Mouse (Mus musculus) heart, postnatal 10 days (tissue): ENCODE data around the gene Tmub1. TPM values are rescaled to one million over a fixed set of nuclear protein-coding genes. Genes with fewer than 3 reads are reported as not detected.

ENCODE experiments used
- DNase-seq, 2 experiments: peaks; one replicate each; pipeline ENCODE4 v3.0.0; 2021
- intact Hi-C: fragments of 180-260 bp; cut with DNase I; formaldehyde crosslinking; loops from one replicate; pipeline ENCODE4 v1.15.1; 2025
- total RNA-seq, 2 experiments: library from RNA; stranded (reverse); gene quantifications; 2 replicates each; pipeline ENCODE4 v1.2.3; 2021

Gene Tmub1
- total RNA-seq, 2 experiments from 2014 or later, result 9.6 to 10.7 TPM

DNA sequence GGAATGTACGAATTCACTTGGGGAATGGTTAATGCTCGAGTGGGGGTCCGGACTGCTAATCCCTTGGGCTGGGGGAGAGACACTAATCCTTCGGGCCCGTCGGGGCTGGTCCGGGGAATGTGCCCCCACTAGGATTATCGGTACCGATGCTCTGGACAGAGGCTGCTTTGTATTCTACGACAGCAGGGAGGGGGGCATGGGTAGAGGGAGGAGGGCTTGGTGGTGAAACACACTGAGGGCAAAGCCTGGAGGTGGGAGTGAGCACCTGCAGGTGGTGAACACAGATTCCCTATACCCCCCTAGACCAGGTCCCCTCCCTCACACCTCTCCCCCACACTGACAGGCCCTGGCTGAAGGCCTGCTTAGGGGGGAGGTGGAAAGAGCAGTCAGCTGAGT, 21.6 kb downstream of the Tmub1 start:
- no peak for DNase-seq
- intact Hi-C loops, result loop anchor here (2.0 kb wide), 2 partner anchors 19 to 45 kb away; partner anchors contain the start of gene Fastk

DNA sequence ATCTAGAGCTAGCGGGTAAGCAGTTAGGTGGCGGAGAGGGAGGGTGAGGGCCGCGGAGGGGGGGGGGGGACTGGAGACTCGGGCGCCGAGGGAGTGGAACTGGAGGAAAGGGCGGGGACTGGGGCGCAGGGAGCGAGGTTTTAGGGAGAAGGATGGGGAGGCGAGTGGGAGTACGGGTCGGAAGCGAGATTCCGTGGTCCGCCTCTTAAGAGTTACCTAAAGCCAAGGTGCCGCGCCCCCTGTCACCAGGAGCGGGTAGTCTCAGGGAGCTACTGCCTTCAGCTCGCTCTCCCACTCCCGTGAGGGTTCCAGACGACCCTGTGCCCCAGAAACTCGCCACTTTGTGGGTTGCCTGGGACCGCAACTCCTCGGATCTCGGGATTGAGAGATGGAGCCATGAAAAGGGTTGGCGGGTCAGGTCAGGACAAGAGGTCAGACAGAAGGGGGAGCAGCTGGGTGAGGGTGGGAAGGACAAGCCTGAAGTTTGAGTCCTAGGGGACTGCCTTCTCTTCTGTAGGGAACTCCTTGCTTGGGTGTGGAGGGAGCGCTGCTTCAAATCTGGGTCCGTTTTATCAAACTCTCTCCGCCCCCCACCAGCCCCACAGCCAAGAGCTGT, 22.1 kb downstream of the Tmub1 start:
- no peak for DNase-seq
- intact Hi-C loops, result loop anchor here (2.0 kb wide), 3 partner anchors 19 to 45 kb away; partner anchors contain the start of genes Agap3 and Fastk

DNA sequence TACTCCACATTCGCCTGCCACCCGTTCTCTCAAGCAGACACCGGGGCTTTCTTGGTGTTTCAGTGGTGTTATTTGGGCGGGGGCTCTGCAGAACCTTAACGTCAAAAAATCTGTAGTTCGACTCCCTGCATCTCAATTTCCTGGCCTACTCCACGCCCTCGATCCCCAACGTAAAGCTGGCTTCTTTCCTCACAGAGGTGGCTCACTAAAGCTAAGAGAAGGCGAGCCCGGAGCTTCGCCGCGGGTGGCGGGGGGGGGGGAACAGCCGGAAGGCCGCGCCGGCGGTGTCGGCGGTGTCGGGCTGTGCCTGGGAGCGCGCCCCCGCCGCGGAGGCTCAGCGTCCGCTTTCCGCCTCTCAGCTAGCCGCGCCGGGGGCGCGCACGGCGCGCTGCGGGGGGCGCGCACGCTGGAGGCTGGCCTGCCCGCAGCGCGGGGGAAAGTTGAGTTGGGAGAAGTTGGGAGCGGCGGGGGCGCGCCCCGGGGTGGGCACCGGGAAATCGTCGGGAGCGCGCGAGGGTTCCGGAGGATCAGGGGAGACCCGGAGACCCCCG, 22.7 kb downstream of the Tmub1 start:
- DNase-seq, result peak; percentile 89 to 90
- intact Hi-C loops, result loop anchor here (2.0 kb wide), 1 partner anchor 28 kb away; the partner anchor contains the start of gene Agap3

DNA sequence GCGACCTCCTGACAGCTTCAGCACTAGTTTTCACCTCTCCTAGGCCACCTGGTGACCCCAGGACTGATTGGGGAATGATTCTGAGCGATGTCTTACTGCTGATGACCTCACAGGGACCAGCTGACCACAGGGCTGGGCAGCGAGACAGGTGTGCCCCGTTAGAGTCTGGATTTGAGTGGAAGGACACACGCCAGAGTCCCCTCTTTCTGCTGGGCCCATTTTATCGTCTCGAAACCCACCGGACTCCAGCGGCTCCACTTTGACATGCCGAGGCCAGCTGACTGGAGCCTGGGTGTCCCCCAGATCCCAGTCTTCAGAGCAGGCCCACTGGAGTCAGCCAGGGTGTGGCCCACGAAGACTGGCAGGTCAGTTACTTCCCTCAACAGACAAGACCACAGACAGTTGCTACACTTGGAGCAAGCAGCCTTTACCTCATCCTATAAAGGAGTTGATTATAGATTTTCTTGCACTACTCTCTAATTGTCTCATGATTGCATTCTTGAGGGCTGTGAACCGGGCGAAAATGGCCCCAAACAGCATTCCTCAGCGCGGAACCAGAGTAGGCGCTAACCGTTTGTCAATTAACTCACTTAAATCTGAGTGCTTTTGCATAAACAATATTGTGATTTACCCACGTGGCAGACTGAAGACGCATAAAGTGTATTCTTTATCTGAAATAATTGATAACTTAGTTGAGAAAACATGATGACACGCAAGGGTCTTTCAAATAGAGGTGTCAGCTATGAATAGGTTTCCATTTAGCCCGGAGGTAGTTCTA, 23.5 kb downstream of the Tmub1 start:
- DNase-seq, result no peak
- intact Hi-C loops, result loop anchor here (2.0 kb wide), 1 partner anchor 29 kb away; the partner anchor contains the start of gene Agap3

DNA sequence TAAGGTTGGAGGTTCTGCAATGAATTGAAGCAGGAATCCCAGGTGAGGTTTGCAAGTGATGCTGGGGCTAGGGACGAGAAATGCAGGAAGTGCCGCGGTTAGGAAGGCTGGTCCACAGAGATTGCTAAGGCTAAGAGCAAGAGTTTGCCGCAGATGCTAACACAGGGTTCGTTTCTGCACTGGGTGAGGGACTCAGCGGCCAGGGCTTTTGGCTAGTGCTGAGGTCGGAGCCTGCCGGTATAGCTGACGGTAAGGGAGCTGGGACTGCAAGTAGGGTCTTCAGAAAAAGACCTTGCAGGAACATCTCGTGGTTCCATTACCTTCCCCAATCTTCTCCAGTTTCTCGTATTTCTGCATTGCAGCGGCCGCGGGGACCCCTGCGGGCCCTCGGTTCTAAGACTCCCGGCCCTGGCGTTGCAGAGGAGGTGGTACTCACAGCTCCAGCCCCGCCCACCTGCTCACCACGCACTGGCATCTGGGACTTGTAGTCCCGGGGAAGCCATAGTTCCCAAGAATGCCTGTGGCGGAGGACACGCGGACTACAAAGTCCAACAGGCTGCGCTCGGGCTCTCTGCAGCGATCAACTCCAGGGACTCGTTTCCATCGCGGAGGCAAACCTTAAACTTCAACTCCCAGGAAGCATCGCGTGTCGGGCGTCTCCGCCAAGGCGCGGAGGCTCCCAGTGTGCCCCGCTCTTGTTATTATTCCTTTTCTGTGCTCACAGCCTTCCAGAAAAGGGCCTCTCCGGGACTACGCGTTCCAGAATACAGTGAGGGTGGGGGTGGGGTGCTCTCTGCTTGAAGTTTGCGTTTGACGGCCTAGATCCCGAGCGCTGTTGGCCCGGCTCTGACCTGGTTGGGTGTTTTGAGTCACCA, 24.3 kb downstream of the Tmub1 start, which contains the start of the genes Cdk5 and Slc4a2:
Gene Cdk5, minus strand, starts transcription at position 402 of the 875 bp plus-strand sequence.
Gene Slc4a2, plus strand, starts transcription at position 709 of the 875 bp plus-strand sequence.
- intact Hi-C loops, result loop anchor here (2.0 kb wide), 2 partner anchors 29 kb away; partner anchors contain the start of gene Agap3
- peak; percentile 99 for DNase-seq

DNA sequence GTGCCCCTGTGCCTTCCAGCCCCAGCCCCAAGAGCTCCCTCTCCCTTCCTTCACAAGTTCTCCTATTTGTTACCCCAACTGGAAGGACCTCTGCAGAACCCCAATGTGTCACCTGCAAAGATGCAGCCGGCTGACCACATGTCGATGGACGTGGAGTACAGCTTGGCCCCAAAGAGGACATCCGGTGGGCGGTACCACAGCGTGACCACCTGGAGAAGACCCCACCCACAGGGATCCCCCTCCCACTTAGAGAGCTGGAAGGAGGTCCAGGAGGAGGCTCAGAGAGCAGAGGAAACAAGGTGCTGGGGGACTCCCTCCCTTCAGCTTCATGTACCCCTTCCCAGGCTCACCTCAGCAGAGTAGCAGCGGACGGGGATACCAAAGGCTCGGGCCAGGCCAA, 27.3 kb downstream of the Tmub1 start:
- intact Hi-C loops, result no loop called here
- no peak for DNase-seq

DNA sequence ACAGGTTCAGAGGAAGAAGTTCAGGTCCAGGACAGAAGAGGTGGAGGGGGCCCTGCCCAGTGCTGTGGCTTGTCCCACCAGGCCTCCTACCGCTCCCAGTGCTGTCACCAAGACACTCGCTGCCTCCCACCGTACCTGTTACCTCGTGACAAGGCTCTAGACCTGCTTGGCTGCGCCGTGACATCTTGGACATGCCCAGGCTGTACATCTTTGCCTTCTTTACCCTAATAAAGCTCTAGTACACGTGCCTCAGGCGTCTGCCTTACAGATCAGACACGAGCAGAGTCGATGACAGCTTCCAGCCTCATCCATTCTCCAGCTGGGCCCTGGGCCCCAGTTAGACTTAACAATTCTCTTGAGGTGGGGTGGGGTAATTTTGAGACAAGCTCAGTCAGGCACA, 30.1 kb downstream of the Tmub1 start:
- DNase-seq, result no peak
- intact Hi-C loops, result loop anchor here (2.0 kb wide), 1 partner anchor 53 kb away; no protein-coding TSS in a partner anchor

DNA sequence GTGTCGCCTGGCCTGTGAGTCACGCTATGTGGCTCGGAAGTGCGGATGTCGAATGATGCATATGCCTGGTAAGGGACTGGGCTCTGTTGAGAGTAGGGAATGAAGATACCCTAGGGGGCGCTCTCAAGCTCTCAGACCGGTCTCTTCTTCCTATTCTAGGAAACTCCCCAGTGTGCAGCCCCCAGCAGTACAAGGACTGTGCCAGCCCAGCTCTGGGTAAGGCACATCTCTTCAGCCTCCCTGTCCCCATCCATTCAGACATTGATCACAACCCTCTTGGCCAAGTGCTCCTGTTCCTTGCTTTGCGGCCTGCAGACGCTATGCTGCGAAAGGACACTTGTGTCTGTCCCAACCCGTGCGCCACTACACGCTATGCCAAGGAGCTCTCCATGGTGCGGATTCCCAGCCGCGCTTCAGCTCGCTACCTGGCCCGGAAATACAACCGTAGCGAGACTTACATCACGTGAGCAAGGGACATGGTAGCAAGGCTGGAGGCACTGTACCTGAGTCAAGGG, 31.4 kb downstream of the Tmub1 start:
- intact Hi-C loops, result loop anchor here (2.0 kb wide), 1 partner anchor 55 kb away; no protein-coding TSS in a partner anchor
- DNase-seq, result peak; percentile 76 to 84

DNA sequence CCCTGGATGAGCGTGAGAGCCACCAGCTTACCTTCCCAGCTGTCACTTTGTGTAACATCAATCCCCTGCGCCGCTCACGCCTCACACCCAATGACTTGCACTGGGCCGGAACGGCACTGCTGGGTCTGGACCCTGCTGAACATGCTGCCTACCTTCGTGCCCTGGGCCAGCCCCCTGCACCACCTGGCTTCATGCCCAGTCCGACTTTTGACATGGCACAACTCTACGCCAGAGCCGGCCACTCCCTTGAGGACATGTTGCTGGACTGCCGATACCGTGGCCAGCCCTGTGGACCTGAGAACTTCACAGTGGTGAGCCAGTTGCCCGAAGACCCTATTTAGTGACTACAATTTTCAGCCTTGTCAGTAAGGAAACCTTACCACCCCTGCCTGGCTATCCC, 33.7 kb downstream of the Tmub1 start:
- no peak for DNase-seq
- intact Hi-C loops, result no loop called here

DNA sequence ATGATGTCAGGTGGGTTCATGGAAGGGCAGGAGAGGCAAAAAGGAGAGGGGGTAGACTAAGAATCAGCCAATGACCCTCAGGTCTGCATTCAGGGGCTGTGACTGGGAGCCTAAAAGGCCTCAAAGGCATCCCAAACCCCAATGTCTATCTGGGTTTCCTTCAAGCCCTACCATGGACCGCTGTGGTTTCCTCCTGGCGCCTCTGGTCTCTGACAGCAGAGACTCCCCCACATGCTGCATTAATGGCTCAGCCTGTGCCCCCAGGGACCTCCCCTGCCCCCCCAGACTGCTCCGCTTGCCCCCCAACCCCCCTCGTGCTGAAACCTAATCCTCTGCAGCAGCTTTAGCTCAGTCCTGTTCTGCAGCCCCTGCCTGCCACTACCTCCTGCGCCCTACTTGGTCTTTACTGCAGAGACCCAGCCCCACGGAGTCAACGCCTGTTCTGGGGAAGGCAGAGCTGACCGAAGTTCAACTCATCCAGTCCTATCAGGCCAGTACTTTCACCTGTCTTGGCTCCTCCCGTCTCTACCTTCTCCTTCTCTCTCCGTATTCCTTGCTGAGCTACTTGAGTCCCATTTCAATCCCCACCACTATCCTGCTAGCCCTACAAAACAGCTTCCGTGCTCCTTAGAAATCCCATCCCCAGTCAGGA, 34.5 kb downstream of the Tmub1 start, which contains the start of gene Asic3:
Gene Asic3, plus strand, starts transcription at position 351 of the 652 bp plus-strand sequence.
- intact Hi-C loops, result no loop called here
- DNase-seq, result no peak

DNA sequence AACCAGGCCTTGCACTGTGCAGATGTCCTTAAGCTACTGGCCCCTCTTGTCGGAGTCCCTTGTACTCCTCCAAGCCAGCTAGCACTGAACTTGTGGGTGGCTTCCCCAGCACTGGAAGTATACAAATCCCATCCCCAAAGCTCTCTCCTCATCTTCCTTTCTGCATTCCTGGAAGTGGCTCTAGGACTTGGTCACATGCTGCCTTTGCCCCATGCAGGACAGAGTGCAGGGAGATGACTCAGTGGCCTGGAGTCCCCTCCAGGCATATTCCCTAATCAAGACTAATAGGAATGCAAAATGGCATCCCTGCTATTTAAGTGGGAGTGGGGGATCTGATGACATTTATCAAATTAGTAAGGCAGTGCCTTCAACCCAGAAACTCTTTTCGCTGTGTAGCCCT, 35.6 kb downstream of the Tmub1 start:
- no peak for DNase-seq
- intact Hi-C loops, result no loop called here

DNA sequence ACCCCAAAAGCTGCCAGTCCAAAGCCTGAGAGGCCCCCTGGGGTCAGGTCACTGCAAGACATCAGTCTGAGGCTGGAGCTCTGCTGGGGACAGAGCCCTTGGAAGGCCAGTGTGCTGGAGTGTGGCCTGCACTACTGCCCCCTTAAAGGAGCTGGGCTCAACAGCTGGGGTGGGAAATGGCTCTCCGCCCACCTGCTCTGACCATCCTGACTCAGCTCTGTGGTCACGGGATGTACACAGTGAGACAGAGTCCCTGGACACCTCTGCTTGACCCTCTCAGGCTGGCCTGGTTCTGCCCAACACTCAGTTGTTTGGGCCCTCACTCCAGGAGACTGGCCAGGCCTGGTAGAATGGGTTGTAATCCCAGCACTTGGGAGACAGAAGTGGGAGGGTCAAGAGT, 38.2 kb downstream of the Tmub1 start:
- no peak for DNase-seq
- intact Hi-C loops, result no loop called here

DNA sequence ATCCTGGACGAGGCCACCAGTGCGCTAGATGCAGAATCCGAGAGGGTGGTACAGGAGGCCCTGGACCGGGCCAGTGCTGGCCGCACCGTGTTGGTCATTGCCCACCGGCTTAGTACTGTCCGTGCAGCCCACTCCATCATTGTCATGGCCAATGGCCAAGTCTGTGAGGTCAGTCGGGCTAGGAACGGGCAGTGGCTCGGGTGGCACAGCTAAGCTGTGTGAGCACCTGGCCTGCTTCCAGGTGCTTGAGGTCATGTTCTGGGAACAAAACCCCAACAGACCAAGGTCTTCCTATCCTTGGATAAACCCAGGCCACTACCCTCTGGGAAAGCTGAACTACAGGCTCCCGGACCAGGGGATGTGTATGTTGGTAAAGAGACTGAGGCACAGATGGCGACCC, 39.0 kb downstream of the Tmub1 start:
- intact Hi-C loops, result no loop called here
- DNase-seq, result peak; percentile 51 to 52

DNA sequence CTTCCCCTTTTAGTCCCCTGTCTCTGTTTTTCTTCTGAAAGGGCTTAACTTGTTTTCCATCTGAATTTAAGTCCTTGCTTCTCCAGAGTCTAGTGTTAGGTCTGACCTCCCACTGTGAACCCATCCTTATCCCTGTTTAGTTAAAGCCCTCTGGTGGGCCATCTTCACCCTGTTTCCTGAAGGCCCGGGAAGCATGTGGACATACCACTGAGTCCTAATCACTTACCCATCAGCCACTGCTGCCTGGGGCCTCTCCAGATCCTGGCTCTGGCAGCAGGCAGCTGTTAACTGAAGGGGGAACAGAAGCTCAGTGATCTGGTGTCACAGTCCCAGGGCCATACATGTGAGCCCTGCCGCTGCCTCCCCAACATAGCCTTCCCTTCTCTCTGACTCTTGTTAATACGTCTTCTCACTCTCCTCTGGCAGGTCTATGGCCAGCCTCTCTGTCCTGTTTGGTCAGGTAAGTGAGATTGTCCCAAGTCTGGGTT, 42.2 kb downstream of the Tmub1 start:
- intact Hi-C loops, result no loop called here
- no peak for DNase-seq

DNA sequence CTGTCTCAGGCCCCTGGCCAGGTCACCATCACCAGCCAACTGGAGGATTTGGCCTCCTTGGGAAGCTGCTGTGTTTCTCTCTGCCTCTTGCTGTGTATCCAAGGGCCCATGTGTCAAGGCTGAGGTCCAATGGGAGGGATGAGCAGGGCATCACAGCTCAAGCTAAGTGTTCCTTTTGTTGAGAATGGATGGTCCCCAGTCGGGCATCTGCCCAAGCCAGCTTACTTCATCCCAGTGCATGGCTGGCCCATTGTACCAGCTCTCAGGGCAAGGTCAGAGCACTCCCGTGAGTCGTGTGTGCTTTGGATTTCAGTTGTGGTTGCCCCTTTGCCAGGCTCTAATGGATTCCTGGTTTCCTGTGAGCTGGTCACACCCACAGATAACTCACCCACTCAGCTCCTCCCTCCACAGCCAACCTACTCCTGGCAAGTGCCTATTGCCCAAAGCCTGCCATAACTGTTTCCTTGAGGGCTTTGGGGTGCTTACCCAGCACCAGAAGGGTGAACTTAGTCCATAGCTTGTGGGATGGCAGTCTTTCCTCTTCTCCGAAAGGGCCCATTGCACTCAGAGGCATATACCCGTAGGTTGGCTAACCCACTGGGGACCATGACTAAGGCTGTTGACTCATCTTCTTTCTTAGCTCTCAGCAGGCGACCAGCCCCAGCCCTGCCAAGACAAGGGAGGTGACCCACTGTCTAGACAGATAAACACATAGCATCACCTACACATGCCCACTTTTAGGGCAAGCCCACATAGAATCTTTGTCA, 42.9 kb downstream of the Tmub1 start:
- intact Hi-C loops, result no loop called here
- no peak for DNase-seq

DNA sequence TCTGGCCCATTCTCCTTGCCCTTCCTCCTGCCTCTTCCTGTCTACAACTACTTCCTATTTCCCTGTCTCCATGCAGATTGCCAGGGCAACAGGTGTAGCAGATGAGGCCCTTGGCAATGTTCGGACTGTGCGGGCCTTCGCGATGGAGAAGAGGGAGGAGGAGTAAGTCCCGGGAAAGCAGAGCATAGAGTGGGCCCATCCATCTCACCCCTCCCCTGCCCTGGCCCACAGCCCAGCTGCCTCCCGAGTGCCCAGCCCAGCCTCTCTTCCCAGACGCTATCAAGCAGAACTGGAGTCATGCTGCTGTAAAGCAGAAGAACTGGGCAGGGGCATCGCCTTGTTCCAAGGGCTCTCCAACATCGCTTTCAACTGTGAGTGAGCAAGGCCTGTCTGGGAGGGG, 45.7 kb downstream of the Tmub1 start:
- intact Hi-C loops, result no loop called here
- DNase-seq, result peak; percentile 41 to 50

DNA sequence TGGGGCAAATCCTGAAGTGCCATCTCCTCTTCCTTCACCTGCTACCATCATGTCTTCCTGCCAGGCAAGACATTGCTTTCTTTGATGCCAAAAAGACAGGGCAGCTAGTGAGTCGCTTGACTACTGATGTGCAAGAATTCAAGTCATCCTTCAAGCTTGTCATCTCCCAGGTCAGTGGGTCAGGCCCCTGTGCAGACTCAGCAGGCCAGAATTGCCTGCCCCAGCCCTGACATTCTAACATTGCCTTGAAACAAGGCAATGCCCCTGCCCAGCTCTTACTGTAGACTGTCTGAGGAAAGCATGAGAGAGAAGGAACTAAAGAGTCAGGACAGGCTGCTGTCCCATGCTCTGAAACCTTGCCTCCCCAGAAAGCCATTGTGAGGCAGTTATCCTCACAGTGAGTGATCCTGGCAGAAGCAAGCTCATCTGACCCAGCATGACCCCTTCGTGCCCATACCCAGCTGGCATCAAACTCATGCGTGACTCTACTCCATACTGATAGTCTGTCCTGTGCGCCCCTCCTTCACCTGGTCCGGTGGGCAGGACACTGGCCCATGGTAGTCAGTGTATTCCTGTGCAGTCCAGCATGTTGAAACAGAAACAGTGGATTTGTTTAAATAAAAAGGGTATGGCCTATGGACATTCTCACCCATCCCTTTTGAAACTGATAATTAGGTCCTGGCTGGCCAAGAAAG, 46.6 kb downstream of the Tmub1 start:
- intact Hi-C loops, result no loop called here
- DNase-seq, result no peak

DNA sequence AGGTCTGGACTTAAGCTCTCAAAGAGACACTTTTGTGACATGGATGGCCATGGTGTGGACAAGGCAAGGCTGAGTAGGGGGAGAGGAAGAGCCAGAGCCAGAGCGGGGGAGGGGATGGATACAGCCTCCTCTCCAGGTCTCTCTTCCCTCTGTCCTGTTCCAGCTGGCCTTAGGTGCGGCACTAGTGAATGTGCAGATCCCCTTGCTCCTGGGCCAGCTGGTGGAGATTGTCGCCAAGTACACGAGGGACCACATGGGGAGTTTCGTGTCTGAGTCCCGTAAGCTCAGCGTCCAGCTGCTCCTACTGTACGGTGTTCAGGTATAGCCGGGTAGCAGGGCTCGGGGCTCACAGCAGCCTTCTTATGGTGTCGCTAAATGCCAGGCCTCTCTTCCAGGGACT, 47.3 kb downstream of the Tmub1 start:
- intact Hi-C loops, result no loop called here
- no peak for DNase-seq
